Mouse (Mus musculus) bone marrow macrophage, adult 2 months (primary cell): Measurements from ENCODE around the gene Cmtm2b. TPM values are rescaled to one million over a fixed set of nuclear protein-coding genes. Genes with fewer than 3 reads are reported as not detected.

ENCODE experiments used
- H3K27ac ChIP-seq: 2 replicates; pipeline ENCODE4 v1.5.1; 2012; ENCODE audit warnings: low read depth, low read length; ENCODE audit not compliant: insufficient read depth
- H3K4me1 ChIP-seq: 2 replicates; pipeline ENCODE4 v1.6.1; 2012; ENCODE audit warnings: low read length; ENCODE audit not compliant: control insufficient read depth, insufficient read depth
- H3K4me3 ChIP-seq: 2 replicates; pipeline ENCODE4 v1.5.1; 2012; ENCODE audit warnings: mild to moderate bottlenecking, low read length, moderate library complexity; ENCODE audit not compliant: insufficient read depth
- CTCF ChIP-seq: IDR thresholded peaks from 2 replicates; pipeline ENCODE4 v1.5.1; 2012; ENCODE audit warnings: low read depth, mild to moderate bottlenecking, low read length, moderate library complexity
- POLR2A ChIP-seq: IDR thresholded peaks from 2 replicates; pipeline ENCODE4 v1.6.1; 2012; ENCODE audit warnings: mild to moderate bottlenecking, low read depth, low read length, borderline replicate concordance
- polyA plus RNA-seq: library from polyadenylated mRNA; stranded (reverse); fragments of >200 nt; gene quantifications from 2 replicates; pipeline ENCODE4 v1.2.4, GENCODE M21; 2012; ENCODE audit not compliant: missing spikeins, insufficient read depth, insufficient read length

Cmtm2b gene
- polyA plus RNA-seq, 1 experiment = not detected

GRCm38 (mm10) chr8:104376669-104377068, 54.6 kb downstream of the Cmtm2b start:
- H3K4me3 ChIP-seq = no peak overlapping the region
- H3K27ac ChIP-seq = no peak overlapping the region
- H3K4me1 ChIP-seq = peaks cover 24% of the 10 kb centered on the region
- no peak for TF ChIP-seq POLR2A
- no peak for TF ChIP-seq CTCF

DNA sequence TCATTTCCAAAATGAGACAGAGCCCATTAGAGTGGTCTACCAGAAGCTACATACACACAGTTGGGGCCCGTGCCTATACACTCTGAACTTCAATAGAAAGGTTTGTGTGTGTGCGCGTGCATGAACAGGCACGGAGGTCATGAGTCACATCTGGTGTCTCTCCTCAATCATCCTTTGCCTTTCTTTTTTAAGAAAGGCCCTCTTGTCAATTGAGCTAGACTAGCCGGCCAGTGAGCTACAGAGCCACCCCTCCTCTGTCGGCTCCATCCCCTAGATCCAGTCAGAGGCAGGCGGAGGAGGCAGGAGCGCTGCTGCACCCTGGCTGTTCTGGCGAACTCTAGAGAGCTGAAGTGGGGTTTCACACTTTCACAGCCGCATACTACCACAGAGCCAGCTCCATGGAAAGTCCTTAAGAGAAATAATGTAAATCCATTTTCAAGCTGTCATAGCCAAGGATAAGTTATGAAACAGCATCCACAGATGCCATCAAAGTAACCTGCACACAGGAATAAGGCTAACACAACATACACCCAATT, 57.3 kb downstream of the Cmtm2b start:
- Histone ChIP-seq H3K4me1 (peaks cover 37% of the 10 kb centered on the region), H3K4me3 (no peak overlapping the region), H3K27ac (no peak overlapping the region)
- no peak for TF ChIP-seq CTCF
- no peak for TF ChIP-seq POLR2A

- peaks cover 34% of the 10 kb centered on the region for H3K4me1 ChIP-seq
- no peak overlapping the region for H3K27ac ChIP-seq
- no peak for TF ChIP-seq POLR2A
- TF ChIP-seq CTCF = no peak
- no peak overlapping the region for H3K4me3 ChIP-seq
Observed at GRCm38 (mm10) chr8:104380269-104380668, 58.2 kb downstream of the Cmtm2b start.

Other genes starting within 250 kb of the Cmtm2b start
- 0.19 TPM in 1 of 2 replicates, not detected in the other for gene Cdh5, start 220.6 kb upstream of the Cmtm2b start, polyA plus RNA-seq
- 0.25 TPM in 1 of 2 replicates, not detected in the other for gene Bean1, start 151.8 kb upstream of the Cmtm2b start, polyA plus RNA-seq
- gene Tk2, start 73.7 kb upstream of the Cmtm2b start, polyA plus RNA-seq = 52.1 and 58.4 TPM in 2 replicates
- 63.5 and 67.8 TPM in 2 replicates for gene Cklf, start 71.4 kb upstream of the Cmtm2b start, polyA plus RNA-seq
- gene Cmtm2a, start 29.0 kb upstream of the Cmtm2b start, polyA plus RNA-seq = not detected in 2 replicates
- gene Gm45711, start 12.1 kb upstream of the Cmtm2b start, polyA plus RNA-seq = not detected in 2 replicates
- not detected in 2 replicates for gene Cmtm1, start 12.1 kb upstream of the Cmtm2b start, polyA plus RNA-seq
- not detected in 2 replicates for gene Gm11020, start 663 bp upstream of the Cmtm2b start, polyA plus RNA-seq
- gene Cmtm3, start 17.2 kb downstream of the Cmtm2b start, polyA plus RNA-seq = 227 and 236 TPM in 2 replicates
- gene Cmtm4, start 73.6 kb downstream of the Cmtm2b start, polyA plus RNA-seq = 12.2 and 12.3 TPM in 2 replicates
- 60.7 and 65.3 TPM in 2 replicates for gene Dync1li2, start 120.8 kb downstream of the Cmtm2b start, polyA plus RNA-seq
- not detected in 2 replicates for gene Terb1, start 187.7 kb downstream of the Cmtm2b start, polyA plus RNA-seq
- 39.6 and 41.0 TPM in 2 replicates for gene Nae1, start 212.4 kb downstream of the Cmtm2b start, polyA plus RNA-seq
- 0.72 and 1.7 TPM in 2 replicates for gene Car7, start 212.5 kb downstream of the Cmtm2b start, polyA plus RNA-seq